In the genomic region with DNA sequence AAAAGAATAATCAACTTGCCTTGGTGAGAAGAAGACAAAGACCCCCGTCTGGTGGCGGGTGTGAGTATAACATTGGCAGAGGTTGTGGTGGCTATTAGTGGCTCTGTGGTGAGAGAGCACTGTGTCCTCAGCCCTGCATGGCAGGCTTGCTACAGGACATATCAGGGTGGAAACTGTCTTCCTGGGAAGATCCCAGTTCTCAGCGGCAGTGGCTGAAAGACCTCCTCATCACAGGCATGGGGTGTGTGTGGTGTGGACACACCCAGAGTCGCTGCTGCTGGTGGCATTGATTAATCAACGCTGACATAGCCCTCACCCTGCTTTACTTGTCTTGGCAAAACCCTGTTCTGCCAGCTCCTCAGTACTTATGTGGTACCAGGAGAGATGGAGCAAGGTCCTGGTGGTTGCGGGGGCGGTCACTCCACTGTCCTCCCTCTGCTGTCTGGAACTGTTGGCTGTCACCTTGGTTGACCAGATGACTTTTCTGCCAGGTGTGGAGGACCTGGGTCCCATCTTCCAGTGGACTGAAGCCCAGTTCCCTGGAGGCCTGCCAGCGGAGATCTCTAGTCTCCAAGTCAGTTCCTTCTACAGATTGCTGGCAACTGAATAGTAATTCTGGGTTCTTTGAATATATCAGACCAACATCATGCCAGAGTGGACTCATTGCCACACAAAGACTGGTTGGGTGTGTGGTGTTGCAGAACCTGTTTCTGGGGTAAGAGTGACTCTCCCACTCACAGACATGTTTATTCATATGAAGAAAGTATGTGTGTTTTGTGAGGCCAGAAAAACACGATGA, we compare ENCODE assay signal across 11 mouse cellular contexts. TPM values are rescaled to one million over a fixed set of nuclear protein-coding genes. Genes with fewer than 3 reads are reported as not detected.
DNase-seq lines count a peak whose midpoint lies in the region; ATAC-seq and TF ChIP-seq lines count a peak whose summit lies in the region.
"Had no signal": no experiment of that assay in that cellular context is flagged by ENCODE, and none has a peak within 500 bp of the region (broad histone marks: within the 10 kb centered on the region; RNA-seq: fewer than 3 reads in every experiment).

No protein-coding gene starts in this region.

- no peak overlapping the region for H3K4me2 ChIP-seq in hindbrain, embryonic 13.5 days
- H3K4me2 ChIP-seq in hindbrain, embryonic 11.5 days (replicated peaks; ENCODE audit: low read depth, low read length) = no peak overlapping the region
- H3K4me2 ChIP-seq in neural tube, embryonic 11.5 days (ENCODE audit: low read depth) = no peak overlapping the region
- H3K4me2 ChIP-seq in neural tube, embryonic 15.5 days = no peak overlapping the region
- H3K4me2 ChIP-seq in hindbrain, postnatal 0 days (ENCODE audit: low read depth, low read length) = no peak overlapping the region
- H3K4me2 ChIP-seq: heart, embryonic 11.5 days had no signal

- H3K27me3 ChIP-seq in hindbrain, embryonic 13.5 days = peaks cover 14% of the 10 kb centered on the region; the same call in 1 of the 2 replicates
- peaks cover 2% of the 10 kb centered on the region; the same call in 1 of the 2 replicates for H3K27me3 ChIP-seq in hindbrain, embryonic 11.5 days (ENCODE audit: control insufficient read depth, insufficient read depth, low read length)
- no peaks in the 10 kb centered on the region for H3K27me3 ChIP-seq in neural tube, embryonic 11.5 days (ENCODE audit: control insufficient read depth, insufficient read depth, low read length)
- no peaks in the 10 kb centered on the region for H3K27me3 ChIP-seq in neural tube, embryonic 15.5 days (replicated peaks)
- no peaks in the 10 kb centered on the region for H3K27me3 ChIP-seq in hindbrain, postnatal 0 days (ENCODE audit: insufficient read depth, low read length)
- H3K27me3 ChIP-seq in splenic B cell, adult 2 months (ENCODE audit: control insufficient read depth, insufficient read depth, low read length, poor library complexity, severe bottlenecking) = no peaks in the 10 kb centered on the region

- no peak overlapping the region for H3K27ac ChIP-seq in hindbrain, embryonic 13.5 days
- no peak overlapping the region for H3K27ac ChIP-seq in hindbrain, embryonic 11.5 days (ENCODE audit: low read depth, low read length)
- H3K27ac ChIP-seq in neural tube, embryonic 11.5 days (ENCODE audit: low read depth, low read length) = no peak overlapping the region
- H3K27ac ChIP-seq in neural tube, embryonic 15.5 days (replicated peaks) = no peak overlapping the region
- H3K27ac ChIP-seq in hindbrain, postnatal 0 days = no peak overlapping the region

- peak; percentile 18; the same call in 1 of the 2 replicates for ATAC-seq in hindbrain, embryonic 13.5 days (ENCODE audit: low FRiP score)
- no peak for ATAC-seq in hindbrain, embryonic 11.5 days (ENCODE audit: low FRiP score)
- ATAC-seq in neural tube, embryonic 11.5 days (ENCODE audit: insufficient read depth, low FRiP score, low TSS enrichment) = no peak
- ATAC-seq in neural tube, embryonic 15.5 days (ENCODE audit: low FRiP score) = no peak
- peak; percentile 35; the same call in 1 of the 2 replicates for ATAC-seq in hindbrain, postnatal 0 days

- H3K9ac ChIP-seq in hindbrain, embryonic 13.5 days = no peak overlapping the region
- no peak overlapping the region for H3K9ac ChIP-seq in hindbrain, embryonic 11.5 days (ENCODE audit: low read depth, low read length)
- no peak overlapping the region for H3K9ac ChIP-seq in neural tube, embryonic 11.5 days (ENCODE audit: low read length)
- no peak overlapping the region for H3K9ac ChIP-seq in neural tube, embryonic 15.5 days (replicated peaks)
- H3K9ac ChIP-seq in hindbrain, postnatal 0 days (replicated peaks; ENCODE audit: low read length) = no peak overlapping the region

- no peaks in the 10 kb centered on the region for H3K9me3 ChIP-seq in hindbrain, embryonic 13.5 days
- no peaks in the 10 kb centered on the region for H3K9me3 ChIP-seq in hindbrain, embryonic 11.5 days (ENCODE audit: control insufficient read depth, low read length)
- H3K9me3 ChIP-seq in neural tube, embryonic 11.5 days (ENCODE audit: control insufficient read depth, low read length) = no peaks in the 10 kb centered on the region
- H3K9me3 ChIP-seq in neural tube, embryonic 15.5 days (replicated peaks) = no peaks in the 10 kb centered on the region
- no peaks in the 10 kb centered on the region for H3K9me3 ChIP-seq in hindbrain, postnatal 0 days (ENCODE audit: low read length)

- TF ChIP-seq CTCF in hindbrain, postnatal 0 days (IDR thresholded peaks at IDR 0.05; ENCODE audit: low read depth) = peak; percentile 66

- WGBS in hindbrain, embryonic 13.5 days = 72% methylated on average over 9 of the region's 9 CpGs
- 81% methylated on average over 9 of the region's 9 CpGs for WGBS in hindbrain, embryonic 11.5 days
- 72% methylated on average over 9 of the region's 9 CpGs for WGBS in neural tube, embryonic 11.5 days
- WGBS in neural tube, embryonic 15.5 days = 80% methylated on average over 9 of the region's 9 CpGs
- 67% methylated on average over 9 of the region's 9 CpGs for WGBS in hindbrain, postnatal 0 days

- no peak overlapping the region for H3K4me3 ChIP-seq in hindbrain, embryonic 13.5 days
- H3K4me3 ChIP-seq in hindbrain, embryonic 11.5 days (ENCODE audit: low read depth, low read length) = no peak overlapping the region
- H3K4me3 ChIP-seq in neural tube, embryonic 11.5 days (ENCODE audit: low read depth, low read length) = no peak overlapping the region
- no peak overlapping the region for H3K4me3 ChIP-seq in neural tube, embryonic 15.5 days (replicated peaks)
- no peak overlapping the region for H3K4me3 ChIP-seq in hindbrain, postnatal 0 days (ENCODE audit: low read length)

- DNase-seq in hindbrain, embryonic 11.5 days (ENCODE audit: low spot score) = no peak
- peak; percentile 13 for DNase-seq in neural tube, embryonic 11.5 days (ENCODE audit: low spot score)
- peak; percentile 55 for DNase-seq in hindbrain, postnatal 0 days (ENCODE audit: low spot score)
- peak; percentile 19 for DNase-seq in splenic B cell, adult 2 months (ENCODE audit: low read depth, low spot score)
- DNase-seq in embryo, embryonic 10.5 days (ENCODE audit: low spot score) = no peak
- DNase-seq in frontal cortex, postnatal 14 days (ENCODE audit: low spot score in 2 of 2) = no peak
- DNase-seq: adrenal gland, postnatal 14 days; cerebellum, postnatal 36 days had no signal

- peaks cover 38% of the 10 kb centered on the region for H3K4me1 ChIP-seq in hindbrain, embryonic 13.5 days (replicated peaks)
- H3K4me1 ChIP-seq in hindbrain, embryonic 11.5 days (replicated peaks; ENCODE audit: control insufficient read depth, insufficient read depth, low read length) = peaks cover 4% of the 10 kb centered on the region
- peaks cover 29% of the 10 kb centered on the region for H3K4me1 ChIP-seq in neural tube, embryonic 11.5 days (ENCODE audit: control insufficient read depth, insufficient read depth, low read length)
- peaks cover 57% of the 10 kb centered on the region for H3K4me1 ChIP-seq in neural tube, embryonic 15.5 days
- peaks cover 7% of the 10 kb centered on the region for H3K4me1 ChIP-seq in hindbrain, postnatal 0 days (ENCODE audit: insufficient read depth, low read length)

- no peaks in the 10 kb centered on the region for H3K36me3 ChIP-seq in hindbrain, embryonic 13.5 days
- H3K36me3 ChIP-seq in hindbrain, embryonic 11.5 days (ENCODE audit: control insufficient read depth, insufficient read depth, low read length) = no peaks in the 10 kb centered on the region
- H3K36me3 ChIP-seq in neural tube, embryonic 11.5 days (ENCODE audit: control insufficient read depth, insufficient read depth, low read length) = no peaks in the 10 kb centered on the region
- H3K36me3 ChIP-seq in neural tube, embryonic 15.5 days = no peaks in the 10 kb centered on the region
- no peaks in the 10 kb centered on the region for H3K36me3 ChIP-seq in hindbrain, postnatal 0 days (ENCODE audit: insufficient read depth, low read length)
- H3K36me3 ChIP-seq in splenic B cell, adult 2 months (ENCODE audit: control insufficient read depth, insufficient read depth, low read length, poor library complexity, severe bottlenecking) = peaks cover 3% of the 10 kb centered on the region; the same call in 1 of the 2 replicates

RNA-seq across cellular contexts. Expression of a gene that starts 7.3 kb away (rescaled TPM):
- polyA plus RNA-seq in hindbrain, embryonic 13.5 days (2015; fragmentation: Nextera tagmentation; extraction: Ambion mirVana) = 11.1 and 12.0 TPM in 2 replicates
- 16.7 and 20.8 TPM in 2 replicates for polyA plus RNA-seq in hindbrain, embryonic 11.5 days (2014; fragmentation: Nextera tagmentation; extraction: Ambion mirVana)
- 22.3 and 24.6 TPM in 2 replicates for polyA plus RNA-seq in neural tube, embryonic 11.5 days (2014; fragmentation: Nextera tagmentation; extraction: Ambion mirVana)
- 9.0 and 11.3 TPM in 2 replicates for polyA plus RNA-seq in neural tube, embryonic 15.5 days (2015; fragmentation: Nextera tagmentation; extraction: Ambion mirVana)
- total RNA-seq in hindbrain, postnatal 0 days (2014; rRNA removed) = 37.7 and 44.9 TPM in 2 replicates
- 9.5 and 9.9 TPM in 2 replicates for polyA plus RNA-seq in hindbrain, postnatal 0 days (2015; fragmentation: Nextera tagmentation; extraction: Ambion mirVana)

Comparison
In these comparisons a context has a peak if more than half of its experiments do, and no peak if none do; other contexts are left out.
1. ATAC-seq: peak in hindbrain, embryonic 13.5 days (single experiment) and hindbrain, postnatal 0 days (single experiment); none in hindbrain, embryonic 11.5 days (single experiment), neural tube, embryonic 11.5 days (single experiment) and neural tube, embryonic 15.5 days (single experiment).
2. DNase-seq: peak in neural tube, embryonic 11.5 days (single experiment), hindbrain, postnatal 0 days (single experiment) and splenic B cell, adult 2 months (single experiment); none in hindbrain, embryonic 11.5 days (single experiment), embryo, embryonic 10.5 days (single experiment) and frontal cortex, postnatal 14 days (0 of 2).